Mouse (Mus musculus): ENCODE results near the gene Ifi206.
A peak's percentile ranks its signal among the peaks of the same experiment; 100 is the strongest.
"Not testable (repeated sequence)": the region's sequence is repeated elsewhere in the genome, so short reads cannot be mapped to it uniquely, and the experiment has no call there.

Gene Ifi206

DNA sequence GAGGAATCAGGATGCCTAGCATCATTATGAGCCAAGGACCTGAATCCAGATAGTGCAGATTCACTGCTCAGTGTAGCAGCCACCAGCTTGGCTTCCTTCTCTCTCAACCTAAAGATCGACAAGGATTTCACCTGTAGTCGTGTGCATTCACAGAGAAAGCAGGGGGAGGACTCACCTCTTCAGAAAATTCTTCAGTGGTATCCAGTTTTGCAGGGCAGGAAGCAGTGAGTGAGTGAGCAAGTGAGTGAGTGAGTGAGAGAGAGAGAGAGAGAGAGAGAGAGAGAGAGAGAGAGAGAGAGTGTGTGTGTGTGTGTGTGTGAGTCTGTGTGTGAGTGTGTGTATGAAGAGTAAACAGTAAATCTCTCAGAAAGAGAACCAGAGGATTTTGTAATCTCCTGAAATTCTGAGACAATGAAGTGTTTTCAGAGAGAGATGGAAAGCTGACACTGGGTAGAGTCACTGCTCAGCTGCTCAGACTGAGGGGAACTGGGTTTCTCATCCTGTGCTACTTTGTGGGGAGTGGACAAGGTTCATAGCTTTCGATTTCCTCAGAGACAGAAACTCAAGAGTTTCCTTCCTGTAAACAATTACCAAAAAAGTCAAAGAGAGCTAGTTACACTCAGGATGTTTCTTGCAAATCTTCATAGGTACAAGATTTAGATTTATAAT lies at the start of gene Ifi206:
Ifi206 (minus strand) TSS at position 230 of the 669 bp plus-strand sequence.
- DNase-seq, result not testable (repeated sequence)

DNA sequence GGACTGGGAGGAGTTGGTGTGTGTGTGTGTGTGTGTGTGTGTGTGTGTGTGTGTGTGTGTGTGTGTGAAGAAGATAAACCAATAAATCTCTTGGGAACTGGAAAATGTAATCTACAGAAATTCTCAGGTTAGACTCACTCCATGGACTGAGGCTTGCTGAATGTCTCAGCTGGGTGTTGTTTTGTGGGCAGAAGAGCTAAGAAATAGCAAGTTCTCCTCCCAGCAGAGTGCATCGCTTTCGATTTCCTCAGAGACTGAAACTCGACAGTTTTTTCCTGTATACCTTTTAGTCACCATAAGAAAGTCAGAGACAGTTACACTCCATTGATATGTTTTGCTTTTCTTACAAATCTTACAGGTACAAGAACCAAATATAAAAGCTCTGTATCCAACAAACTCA lies 45.0 kb upstream of the Ifi206 start, which contains the start of gene Ifi214:
Ifi214 (minus strand) TSS at position 167 of the 400 bp plus-strand sequence.
- not testable (repeated sequence) for DNase-seq

GRCm38 (mm10) chr1:173521452-173521851 lies 30.6 kb upstream of the Ifi206 start:
- no peak for DNase-seq

DNA sequence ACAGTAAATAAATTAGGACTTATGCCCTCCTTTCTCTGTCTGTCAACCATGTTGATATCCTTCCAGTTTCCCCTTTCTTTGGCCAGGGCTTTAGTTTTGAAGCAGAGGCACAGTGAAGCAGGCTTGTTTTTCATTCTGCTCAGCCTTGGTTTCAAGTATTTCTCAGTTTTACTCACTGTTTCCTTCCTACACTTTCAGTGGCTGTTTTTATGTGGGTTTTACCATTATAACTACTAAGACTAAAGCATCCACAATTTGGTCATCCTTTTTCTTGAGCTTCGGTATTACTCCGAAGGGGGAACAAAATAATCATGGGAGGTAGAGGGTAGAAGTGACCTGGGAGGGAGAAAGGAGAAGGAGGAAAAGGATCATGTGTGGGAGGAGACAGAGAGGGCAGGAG lies 19.8 kb upstream of the Ifi206 start:
- not testable (repeated sequence) for DNase-seq

DNA sequence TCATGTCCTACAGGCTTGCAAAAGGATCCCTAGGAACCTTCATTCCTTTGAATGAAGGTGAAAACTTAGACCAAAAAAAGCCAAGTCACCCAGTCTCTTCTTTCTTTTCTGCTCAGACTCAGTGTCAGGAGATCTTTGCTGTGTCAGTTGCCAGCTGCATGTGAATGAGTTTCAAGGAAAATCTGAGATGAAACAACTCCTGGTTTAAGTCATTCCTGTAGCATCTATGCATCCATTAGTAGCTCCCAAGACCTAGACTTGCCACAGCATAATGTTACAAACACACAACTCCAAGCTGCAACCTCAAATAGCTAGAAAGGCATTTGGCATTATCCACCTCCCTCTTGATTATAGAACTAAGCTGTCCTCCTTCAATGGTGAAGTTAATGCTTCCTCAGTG lies 642 bp upstream of the Ifi206 start:
- DNase-seq, result not testable (repeated sequence)

DNA sequence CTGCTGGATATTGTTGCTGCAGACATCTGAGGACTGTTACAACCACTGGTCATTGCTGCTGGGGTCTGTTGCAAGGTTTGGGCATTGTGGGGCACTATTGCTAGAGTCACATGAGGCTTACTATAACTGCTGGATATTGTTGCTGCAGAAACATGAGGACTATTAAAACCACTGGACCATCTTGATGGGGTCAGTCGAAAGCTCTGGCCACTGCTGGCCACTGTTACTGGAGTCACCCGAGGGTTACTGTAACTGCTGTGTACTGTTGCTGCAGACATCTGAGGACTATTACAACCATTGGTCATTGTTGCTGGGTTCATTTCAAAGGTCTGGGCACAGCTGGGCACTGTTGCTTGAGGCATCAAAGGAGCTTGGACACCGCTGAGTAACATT lies 9.7 kb downstream of the Ifi206 start:
- DNase-seq, result not testable (repeated sequence)

GRCm38 (mm10) chr1:173480399-173481181 lies 10.3 kb downstream of the Ifi206 start:
- DNase-seq, result not testable (repeated sequence)

GRCm38 (mm10) chr1:173456761-173457160 lies 34.1 kb downstream of the Ifi206 start:
- DNase-seq, result no peak

GRCm38 (mm10) chr1:173456139-173456754 lies 34.6 kb downstream of the Ifi206 start:
- no peak for DNase-seq

GRCm38 (mm10) chr1:173451665-173452064 lies 39.2 kb downstream of the Ifi206 start:
- DNase-seq, result no peak

- no peak for DNase-seq
These were observed 40.2 kb downstream of the Ifi206 start for GRCm38 (mm10) chr1:173450621-173451020.

DNA sequence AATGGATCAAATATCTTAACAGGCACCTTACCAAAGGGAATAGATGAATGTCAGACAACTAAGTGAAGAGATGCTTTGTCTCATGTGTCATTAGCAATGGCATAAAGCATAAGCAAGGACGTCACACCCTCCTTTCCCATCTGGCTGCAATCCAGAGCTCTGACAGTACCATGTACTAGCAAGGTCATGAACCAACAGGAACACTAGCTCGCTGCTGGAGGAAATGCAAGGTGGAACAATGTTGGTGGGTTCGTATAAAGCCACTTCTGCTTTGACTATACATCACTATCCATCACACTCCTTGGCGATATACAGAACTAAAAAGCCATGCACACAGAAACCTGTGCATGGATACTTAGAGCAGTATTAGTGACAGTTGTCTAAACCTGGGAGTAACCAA lies 43.8 kb downstream of the Ifi206 start:
- DNase-seq, result no peak

- no peak for DNase-seq
These were observed 47.8 kb downstream of the Ifi206 start for GRCm38 (mm10) chr1:173443061-173443460.

DNA sequence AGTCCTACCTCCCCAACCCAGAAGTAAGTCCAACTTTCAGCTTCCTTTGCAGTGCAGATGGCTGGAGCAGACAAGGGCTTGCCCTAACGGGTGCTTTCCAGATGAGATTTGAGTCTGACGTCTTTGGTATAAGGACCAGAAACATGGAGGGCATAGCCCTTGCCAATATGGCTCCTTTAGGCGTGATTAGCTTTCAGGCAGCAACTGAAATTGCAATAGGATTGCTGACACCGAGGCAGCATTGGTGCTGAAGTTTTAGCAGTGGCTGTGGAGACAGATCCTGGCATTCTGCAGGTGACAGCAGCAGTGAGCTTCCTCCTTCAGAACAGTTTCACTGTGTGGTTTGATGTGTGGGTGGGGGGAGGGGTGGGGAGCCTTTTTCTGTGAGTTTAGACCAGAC lies 49.6 kb downstream of the Ifi206 start:
- DNase-seq, result peak; percentile 9

DNA sequence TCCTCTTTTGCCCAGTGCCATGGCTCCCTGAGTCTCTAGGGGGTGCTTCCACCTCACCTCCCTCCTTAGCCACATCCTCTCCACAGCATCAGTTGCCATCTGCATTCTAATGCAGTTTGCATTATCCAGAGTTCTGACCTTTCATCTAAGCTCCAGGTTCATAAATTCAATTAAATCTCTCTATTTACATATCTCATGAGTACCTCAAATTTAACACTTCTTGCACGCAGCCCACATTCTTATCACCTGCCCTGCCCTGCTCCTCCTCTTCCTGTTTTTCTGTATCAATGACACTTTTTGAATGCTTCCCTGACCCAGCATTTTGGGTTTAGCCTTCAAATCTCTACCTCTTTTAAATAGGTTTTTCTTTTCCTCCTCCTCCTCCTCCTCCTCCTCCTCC lies 50.2 kb downstream of the Ifi206 start:
- no peak for DNase-seq

DNA sequence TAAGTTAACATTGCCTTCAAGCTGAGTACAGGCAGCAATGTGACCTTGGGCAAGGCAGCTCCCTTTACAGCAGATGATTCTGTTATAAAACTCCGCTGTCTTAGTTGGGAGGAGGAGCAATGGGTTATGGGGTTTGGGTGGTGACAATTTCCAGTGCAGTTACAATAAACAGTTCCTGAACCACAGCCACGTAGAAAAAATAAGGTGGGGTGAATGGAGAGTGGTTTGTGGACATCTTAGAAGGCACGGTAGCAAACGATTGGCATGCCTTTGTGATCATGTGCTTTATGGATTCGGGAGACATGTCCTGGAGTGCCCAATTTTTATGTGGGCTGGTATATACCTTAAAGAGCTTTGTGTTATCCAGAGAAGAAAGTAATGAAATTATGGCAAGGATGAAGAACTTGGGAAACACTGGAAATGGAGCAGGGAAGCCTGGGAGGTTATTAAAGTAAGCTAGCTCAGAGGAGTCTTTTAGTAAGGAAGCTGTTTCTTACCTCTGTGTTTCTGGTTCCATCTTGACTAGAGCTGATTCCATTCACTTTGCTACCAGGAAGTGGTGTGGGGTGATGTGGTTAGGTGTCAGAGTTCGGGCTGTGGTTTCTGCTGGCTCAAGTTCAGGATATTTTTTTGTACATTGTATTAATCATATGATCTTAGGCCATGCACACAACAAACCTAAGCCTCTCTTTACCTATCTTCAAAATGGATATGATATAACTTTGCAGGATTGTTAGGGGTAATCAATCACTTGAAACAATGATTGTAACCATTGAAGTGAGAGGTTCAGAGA lies 53.5 kb downstream of the Ifi206 start:
- DNase-seq, result no peak

GRCm38 (mm10) chr1:173432411-173432810 lies 58.4 kb downstream of the Ifi206 start:
- no peak for DNase-seq

GRCm38 (mm10) chr1:173429995-173430699 lies 60.7 kb downstream of the Ifi206 start:
- no peak for DNase-seq

- no peak for DNase-seq
These were observed 63.5 kb downstream of the Ifi206 start for GRCm38 (mm10) chr1:173427385-173427784.

- no peak for DNase-seq
These were observed 64.5 kb downstream of the Ifi206 start for GRCm38 (mm10) chr1:173426345-173426744.

GRCm38 (mm10) chr1:173420374-173420773 lies 70.5 kb downstream of the Ifi206 start:
- peak; percentile 29 for DNase-seq

DNA sequence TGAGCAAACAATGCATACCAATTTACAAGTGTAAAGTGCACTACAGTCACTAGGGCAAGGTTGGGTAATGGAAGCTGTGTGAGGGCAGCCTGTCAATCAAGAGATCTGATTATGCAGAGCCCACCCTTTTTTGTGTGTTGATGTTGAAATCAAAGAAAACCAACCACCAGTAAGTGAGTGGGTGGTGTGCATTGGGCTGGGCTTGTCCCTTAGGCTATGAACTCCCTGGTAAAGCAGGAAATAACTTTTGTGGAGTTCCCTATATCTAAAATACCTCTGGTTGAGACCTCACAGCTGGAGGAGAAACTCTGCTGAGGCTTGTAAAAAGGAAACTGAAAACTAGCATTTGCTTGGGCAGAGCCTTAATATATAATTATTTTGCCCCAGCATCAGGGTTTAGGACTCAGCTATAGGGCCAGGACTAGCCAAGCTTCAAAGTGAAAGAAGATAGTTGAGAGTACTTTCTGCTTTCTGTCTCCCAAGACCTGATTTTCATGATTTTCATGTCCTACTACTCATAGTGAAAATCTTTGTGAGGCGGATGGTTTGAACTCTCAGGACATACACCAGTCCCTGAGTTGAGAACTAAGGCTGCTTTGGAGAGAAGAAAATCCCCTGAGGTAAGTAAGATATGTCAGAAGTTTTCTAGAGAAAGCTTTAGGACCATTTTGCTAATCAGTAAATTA lies 71.8 kb downstream of the Ifi206 start:
- peak; percentile 11 for DNase-seq
